Mouse (Mus musculus) forebrain, embryonic 16.5 days (tissue): ENCODE data around the gene Lypd6. TPM values are rescaled to one million over a fixed set of nuclear protein-coding genes. Genes with fewer than 3 reads are reported as not detected.
A peak's percentile ranks its signal among the peaks of the same experiment; 100 is the strongest.

ENCODE experiments used
- ATAC-seq: fragments of 200-750 bp; cut with Nextera tagmentation; 2 replicates; pipeline ENCODE4 v1.8.0; 2017; ENCODE audit warnings: mild to moderate bottlenecking, moderate library complexity
- H3K27ac ChIP-seq: fragments of 300-500 bp; sonication (generic); 2 replicates; pipeline ENCODE4 v1.5.1; 2014; ENCODE audit warnings: low read length, control low read depth
- H3K27me3 ChIP-seq: fragments of 300-500 bp; sonication (generic); replicated peaks from 2 replicates; pipeline ENCODE4 v1.6.1; 2014; ENCODE audit warnings: low read length; ENCODE audit not compliant: control insufficient read depth, insufficient read depth
- H3K36me3 ChIP-seq: fragments of 300-500 bp; sonication (generic); 2 replicates; pipeline ENCODE4 v1.6.1; 2014; ENCODE audit not compliant: control insufficient read depth, insufficient read depth
- H3K4me1 ChIP-seq: fragments of 300-500 bp; sonication (generic); replicated peaks from 2 replicates; pipeline ENCODE4 v1.6.1; 2014; ENCODE audit warnings: low read length; ENCODE audit not compliant: control insufficient read depth, insufficient read depth
- H3K4me2 ChIP-seq: fragments of 300-500 bp; sonication (generic); 2 replicates; pipeline ENCODE4 v1.6.1; 2014; ENCODE audit warnings: mild to moderate bottlenecking, low read length, control low read depth
- H3K4me3 ChIP-seq: fragments of 300-500 bp; sonication (generic); replicated peaks from 2 replicates; pipeline ENCODE4 v1.5.1; 2014; ENCODE audit warnings: mild to moderate bottlenecking, low read length, control low read depth
- H3K9ac ChIP-seq: fragments of 300-500 bp; sonication (generic); replicated peaks from 2 replicates; pipeline ENCODE4 v1.6.1; 2014; ENCODE audit warnings: low read depth, low read length, control low read depth
- H3K9me3 ChIP-seq: fragments of 300-500 bp; sonication (generic); 2 replicates; pipeline ENCODE4 v1.6.1; 2016; ENCODE audit warnings: low read length; ENCODE audit not compliant: control insufficient read depth
- WGBS: fragments of 180-500 bp; shearing (Covaris S2); extraction: QIAGEN DNeasy Blood & Tissue Kit; methylation state at CpG from one replicate; pipeline ENCODE4 v1.1.7; 2014; 5-methylcytosine and 5-hydroxymethylcytosine counted together
- polyA plus RNA-seq: library from polyadenylated mRNA; unstranded; fragments of >200 nt; fragmentation: Nextera tagmentation; extraction: Ambion mirVana; gene quantifications from 2 replicates; pipeline ENCODE4 v1.2.1, GENCODE M21; 2015

Lypd6 gene
- polyA plus RNA-seq, 1 experiment from 2014 or later = 14.3 TPM

GRCm38 (mm10) chr2:50103850-50104503 lies 37.7 kb downstream of the Lypd6 start:
- ATAC-seq = no peak
- Histone ChIP-seq H3K9me3 (no peaks in the 10 kb centered on the region), H3K27me3 (no peaks in the 10 kb centered on the region), H3K4me2 (no peak overlapping the region), H3K27ac (no peak overlapping the region), H3K9ac (no peak overlapping the region), H3K36me3 (no peaks in the 10 kb centered on the region), H3K4me1 (peaks cover 11% of the 10 kb centered on the region), H3K4me3 (no peak overlapping the region)
- 48% methylated on average over 7 of the region's 7 CpGs for WGBS

DNA sequence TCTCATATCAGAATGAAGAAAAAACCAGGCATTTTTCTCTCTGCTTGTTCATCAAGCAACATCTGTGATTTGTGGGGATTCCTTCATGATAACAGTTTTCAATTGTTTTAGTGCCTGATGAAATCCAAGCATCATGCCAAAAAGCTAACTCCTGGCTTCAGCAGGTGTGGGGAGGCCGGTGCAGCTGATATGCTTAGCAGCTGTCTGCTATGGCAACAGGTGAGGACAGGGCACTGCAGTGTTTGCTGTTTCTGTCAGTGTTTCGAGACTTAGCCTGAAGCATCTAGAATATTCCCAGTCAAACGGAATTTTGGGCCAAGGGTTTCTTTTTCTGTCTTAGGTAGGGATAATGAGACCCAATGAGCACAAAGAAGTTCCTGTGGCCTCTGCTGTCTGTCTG lies 39.4 kb downstream of the Lypd6 start:
- 89% methylated on average over 3 of the region's 3 CpGs for WGBS
- Histone ChIP-seq H3K36me3 (no peaks in the 10 kb centered on the region), H3K9ac (no peak overlapping the region), H3K4me3 (no peak overlapping the region), H3K4me2 (no peak overlapping the region), H3K27me3 (no peaks in the 10 kb centered on the region), H3K27ac (no peak overlapping the region), H3K4me1 (peaks cover 12% of the 10 kb centered on the region), H3K9me3 (no peaks in the 10 kb centered on the region)
- ATAC-seq = no peak

DNA sequence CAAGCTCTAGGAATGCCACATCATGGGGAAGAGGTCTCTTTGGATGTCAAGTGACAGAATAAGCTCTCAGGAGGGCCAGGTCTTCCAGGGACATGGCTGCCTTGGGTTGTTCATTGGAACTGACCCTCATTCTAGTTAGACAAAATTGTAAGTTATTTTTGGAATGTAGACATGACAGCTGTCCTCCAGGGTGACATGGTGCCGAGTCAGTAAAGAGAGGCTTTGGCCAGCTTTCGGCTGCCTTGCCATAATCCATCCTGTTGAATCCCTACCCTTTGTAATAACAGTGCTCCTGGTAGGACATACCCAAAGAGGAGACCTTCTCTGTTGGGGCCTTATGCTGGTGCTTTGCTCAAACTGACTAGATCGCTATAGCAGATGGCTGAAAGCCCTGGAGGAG lies 39.8 kb downstream of the Lypd6 start:
- Histone ChIP-seq H3K9me3 (no peaks in the 10 kb centered on the region), H3K27me3 (no peaks in the 10 kb centered on the region), H3K4me2 (no peak overlapping the region), H3K36me3 (no peaks in the 10 kb centered on the region), H3K27ac (no peak overlapping the region), H3K4me3 (no peak overlapping the region), H3K4me1 (peaks cover 9% of the 10 kb centered on the region), H3K9ac (no peak overlapping the region)
- no peak for ATAC-seq
- 96% methylated on average over 3 of the region's 3 CpGs for WGBS

GRCm38 (mm10) chr2:50106879-50107278 lies 40.6 kb downstream of the Lypd6 start:
- no peak for ATAC-seq
- no peak overlapping the region for H3K27ac ChIP-seq
- WGBS = 53% methylated on average over 3 of the region's 3 CpGs

DNA sequence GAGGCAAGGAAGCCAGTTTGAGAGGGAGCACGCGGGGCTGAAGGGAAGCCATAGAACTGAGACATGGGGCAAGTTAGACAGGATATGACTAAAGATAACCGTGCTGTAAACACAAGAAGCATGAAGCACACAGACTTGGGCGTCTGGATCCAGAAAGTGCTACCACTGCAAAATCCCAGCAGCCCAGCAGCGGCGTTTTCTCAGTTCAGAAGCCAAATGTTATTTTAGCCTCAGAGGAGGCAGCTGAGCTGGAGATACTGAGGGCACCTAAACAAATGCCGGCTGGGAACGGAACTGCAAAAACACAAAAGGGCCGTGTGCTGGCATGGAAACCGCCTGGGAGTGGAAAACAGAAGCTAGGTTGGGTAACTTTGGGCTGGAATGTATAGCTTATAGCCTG lies 43.9 kb downstream of the Lypd6 start:
- 51% methylated on average over 10 of the region's 10 CpGs for WGBS

More at GRCm38 (mm10) chr2:50106879-50107278, 40.6 kb downstream of the Lypd6 start:
- no peaks in the 10 kb centered on the region for H3K36me3 ChIP-seq
- H3K9me3 ChIP-seq = no peaks in the 10 kb centered on the region
- no peaks in the 10 kb centered on the region for H3K27me3 ChIP-seq
- H3K9ac ChIP-seq = no peak overlapping the region
- no peak overlapping the region for H3K4me2 ChIP-seq
- H3K4me3 ChIP-seq = no peak overlapping the region
- peaks cover 5% of the 10 kb centered on the region for H3K4me1 ChIP-seq

DNA sequence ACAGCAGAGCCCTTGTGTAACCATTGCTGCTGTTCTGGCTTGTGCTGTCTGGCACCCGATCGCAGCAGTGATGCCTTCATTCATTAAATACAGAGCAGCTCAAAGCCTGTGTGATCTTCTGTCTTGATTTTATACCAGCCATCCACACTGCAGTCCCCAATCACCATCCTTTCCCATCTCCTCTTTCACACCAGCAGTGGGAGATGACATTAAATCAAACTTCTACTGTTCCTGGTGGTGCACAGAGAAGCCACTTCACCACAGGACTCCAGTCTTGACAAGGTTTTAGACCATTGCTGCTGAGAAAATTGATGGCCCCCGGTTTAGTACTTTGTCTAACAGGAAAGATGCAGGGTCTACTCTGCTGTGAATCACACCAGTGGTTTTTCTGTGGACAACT lies 44.9 kb downstream of the Lypd6 start:
- Histone ChIP-seq H3K4me2 (no peak overlapping the region), H3K9ac (no peak overlapping the region), H3K4me1 (peaks cover 5% of the 10 kb centered on the region), H3K27me3 (no peaks in the 10 kb centered on the region), H3K36me3 (no peaks in the 10 kb centered on the region), H3K4me3 (no peak overlapping the region), H3K9me3 (no peaks in the 10 kb centered on the region), H3K27ac (no peak overlapping the region)
- WGBS = 70% methylated on average over 3 of the region's 3 CpGs
- no peak; the same call in 1 of the 2 replicates for ATAC-seq

More for the DNA sequence above, 43.9 kb downstream of the Lypd6 start:
- no peaks in the 10 kb centered on the region for H3K9me3 ChIP-seq
- H3K9ac ChIP-seq = no peak overlapping the region
- H3K4me1 ChIP-seq = peaks cover 5% of the 10 kb centered on the region
- no peaks in the 10 kb centered on the region for H3K27me3 ChIP-seq
- no peak for ATAC-seq
- H3K36me3 ChIP-seq = no peaks in the 10 kb centered on the region
- no peak overlapping the region for H3K4me2 ChIP-seq
- no peak overlapping the region for H3K4me3 ChIP-seq
- no peak overlapping the region for H3K27ac ChIP-seq

GRCm38 (mm10) chr2:50111609-50112008 lies 45.4 kb downstream of the Lypd6 start:
- no peak overlapping the region for H3K4me2 ChIP-seq
- H3K9me3 ChIP-seq = no peaks in the 10 kb centered on the region
- no peaks in the 10 kb centered on the region for H3K36me3 ChIP-seq
- H3K4me1 ChIP-seq = peaks cover 5% of the 10 kb centered on the region
- ATAC-seq = no peak
- no peak overlapping the region for H3K9ac ChIP-seq
- WGBS = 64% methylated on average over 1 of the region's 1 CpGs
- no peaks in the 10 kb centered on the region for H3K27me3 ChIP-seq
- H3K27ac ChIP-seq = no peak overlapping the region
- H3K4me3 ChIP-seq = no peak overlapping the region

DNA sequence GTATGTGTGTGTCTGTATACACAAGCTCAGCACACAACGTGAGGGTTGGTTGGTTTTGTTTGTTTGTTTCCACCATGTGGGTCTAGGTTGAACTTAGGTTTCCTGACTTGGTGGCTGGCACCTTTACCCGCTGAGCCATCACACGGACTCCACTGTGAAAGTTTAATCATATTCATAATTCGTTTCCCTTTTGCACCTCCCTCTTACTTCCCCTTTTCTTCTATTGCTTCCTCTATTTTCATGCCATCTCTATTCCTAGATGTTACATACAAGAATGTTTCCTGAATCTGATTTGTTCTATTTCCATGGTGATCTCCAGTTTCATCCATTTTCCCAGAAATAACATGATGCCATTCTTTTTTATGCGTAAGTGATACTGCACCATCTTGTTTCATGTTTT lies 46.2 kb downstream of the Lypd6 start:
- WGBS = 82% methylated on average over 5 of the region's 5 CpGs
- H3K36me3 ChIP-seq = no peaks in the 10 kb centered on the region
- no peak overlapping the region for H3K4me2 ChIP-seq
- peaks cover 5% of the 10 kb centered on the region for H3K4me1 ChIP-seq
- H3K9me3 ChIP-seq = no peaks in the 10 kb centered on the region
- no peaks in the 10 kb centered on the region for H3K27me3 ChIP-seq
- ATAC-seq = no peak
- H3K4me3 ChIP-seq = no peak overlapping the region
- no peak overlapping the region for H3K9ac ChIP-seq
- no peak overlapping the region for H3K27ac ChIP-seq

GRCm38 (mm10) chr2:50119101-50119500 lies 52.9 kb downstream of the Lypd6 start:
- Histone ChIP-seq H3K4me1 (no peaks in the 10 kb centered on the region), H3K4me3 (no peak overlapping the region), H3K27me3 (no peaks in the 10 kb centered on the region), H3K36me3 (no peaks in the 10 kb centered on the region), H3K9ac (no peak overlapping the region), H3K4me2 (no peak overlapping the region), H3K9me3 (no peaks in the 10 kb centered on the region), H3K27ac (no peak overlapping the region)
- 92% methylated on average over 7 of the region's 7 CpGs for WGBS
- ATAC-seq = no peak

GRCm38 (mm10) chr2:50120839-50121238 lies 54.6 kb downstream of the Lypd6 start:
- Histone ChIP-seq H3K4me3 (no peak overlapping the region), H3K36me3 (no peaks in the 10 kb centered on the region), H3K9ac (no peak overlapping the region), H3K4me1 (no peaks in the 10 kb centered on the region), H3K9me3 (no peaks in the 10 kb centered on the region), H3K27ac (no peak overlapping the region), H3K27me3 (no peaks in the 10 kb centered on the region), H3K4me2 (no peak overlapping the region)
- peak; percentile 36; the same call in 1 of the 2 replicates for ATAC-seq
- WGBS = 77% methylated on average over 9 of the region's 9 CpGs
